Mouse (Mus musculus): Measurements from ENCODE around the gene Carnmt1. TPM values are rescaled to one million over a fixed set of nuclear protein-coding genes. Genes with fewer than 3 reads are reported as not detected.
"Not testable (repeated sequence)": the region's sequence is repeated elsewhere in the genome, so short reads cannot be mapped to it uniquely, and the experiment has no call there.

Carnmt1 gene
- polyA plus RNA-seq, 1 experiment from 2014 or later = 18.4 TPM

- ATAC-seq (ENCODE audit: low FRiP score, low TSS enrichment) (no peak), DNase-seq (ENCODE audit: low spot score) (no peak)
- no peak overlapping the region for H3K4me3 ChIP-seq (ENCODE audit: low read depth, low read length)
- H3K4me2 ChIP-seq (replicated peaks; ENCODE audit: low read depth) = no peak overlapping the region
- no peak for TF ChIP-seq EP300 (optimal IDR thresholded peaks at IDR 0.05)
- no peak for TF ChIP-seq CTCF (IDR thresholded peaks at IDR 0.05; ENCODE audit: low read depth)
- no peaks in the 10 kb centered on the region for H3K27me3 ChIP-seq (ENCODE audit: control insufficient read depth, insufficient read depth, low read length)
- no peaks in the 10 kb centered on the region for H3K9me3 ChIP-seq (ENCODE audit: control insufficient read depth, low read length)
- H3K36me3 ChIP-seq (ENCODE audit: control insufficient read depth, insufficient read depth, low read length) = no peaks in the 10 kb centered on the region
- no peak overlapping the region for H3K9ac ChIP-seq (ENCODE audit: low read length)
- H3K4me1 ChIP-seq (replicated peaks; ENCODE audit: control insufficient read depth, insufficient read depth) = no peaks in the 10 kb centered on the region; the same call in 1 of the 2 replicates
- 87% methylated on average over 6 of the region's 6 CpGs for WGBS
- no peak overlapping the region for H3K27ac ChIP-seq (replicated peaks)
Observed at GRCm38 (mm10) chr19:18710903-18711302, 40.3 kb downstream of the Carnmt1 start.

DNA sequence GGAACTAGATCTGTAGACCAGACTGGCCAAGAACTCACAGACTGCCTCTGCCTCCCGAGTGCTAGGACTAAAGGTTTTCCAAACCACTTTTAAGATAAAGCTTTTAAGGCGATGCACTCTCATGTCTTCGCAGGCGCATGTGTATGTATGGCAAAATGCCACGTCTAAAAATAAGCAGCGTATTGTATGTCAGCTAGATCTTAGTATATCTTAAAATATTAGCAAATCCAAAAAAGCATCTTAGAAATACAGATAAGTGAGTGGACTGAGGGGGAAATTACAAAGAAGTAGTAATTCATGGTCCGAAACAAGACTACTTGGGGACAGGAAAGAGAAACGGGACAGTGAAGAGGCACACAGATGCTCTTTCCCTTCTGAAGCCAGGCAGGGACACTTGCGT is 41.0 kb downstream of the Carnmt1 start:
- peak overlapping the region; percentile 96; the same call in 1 of the 2 replicates for H3K27ac ChIP-seq (replicated peaks)
- no peak overlapping the region for H3K9ac ChIP-seq (ENCODE audit: low read length)
- H3K4me2 ChIP-seq (replicated peaks; ENCODE audit: low read depth) = no peak overlapping the region
- no peaks in the 10 kb centered on the region for H3K9me3 ChIP-seq (ENCODE audit: control insufficient read depth, low read length)
- no peak overlapping the region for H3K4me3 ChIP-seq (ENCODE audit: low read depth, low read length)
- WGBS = 61% methylated on average over 9 of the region's 9 CpGs
- no peaks in the 10 kb centered on the region; the same call in 1 of the 2 replicates for H3K4me1 ChIP-seq (replicated peaks; ENCODE audit: control insufficient read depth, insufficient read depth)
- ATAC-seq (ENCODE audit: low FRiP score, low TSS enrichment) (no peak), DNase-seq (ENCODE audit: low spot score) (no peak)
- H3K27me3 ChIP-seq (ENCODE audit: control insufficient read depth, insufficient read depth, low read length) = no peaks in the 10 kb centered on the region
- no peaks in the 10 kb centered on the region for H3K36me3 ChIP-seq (ENCODE audit: control insufficient read depth, insufficient read depth, low read length)
- TF ChIP-seq CTCF (IDR thresholded peaks at IDR 0.05; ENCODE audit: low read depth) (no peak), EP300 (optimal IDR thresholded peaks at IDR 0.05) (no peak)

DNA sequence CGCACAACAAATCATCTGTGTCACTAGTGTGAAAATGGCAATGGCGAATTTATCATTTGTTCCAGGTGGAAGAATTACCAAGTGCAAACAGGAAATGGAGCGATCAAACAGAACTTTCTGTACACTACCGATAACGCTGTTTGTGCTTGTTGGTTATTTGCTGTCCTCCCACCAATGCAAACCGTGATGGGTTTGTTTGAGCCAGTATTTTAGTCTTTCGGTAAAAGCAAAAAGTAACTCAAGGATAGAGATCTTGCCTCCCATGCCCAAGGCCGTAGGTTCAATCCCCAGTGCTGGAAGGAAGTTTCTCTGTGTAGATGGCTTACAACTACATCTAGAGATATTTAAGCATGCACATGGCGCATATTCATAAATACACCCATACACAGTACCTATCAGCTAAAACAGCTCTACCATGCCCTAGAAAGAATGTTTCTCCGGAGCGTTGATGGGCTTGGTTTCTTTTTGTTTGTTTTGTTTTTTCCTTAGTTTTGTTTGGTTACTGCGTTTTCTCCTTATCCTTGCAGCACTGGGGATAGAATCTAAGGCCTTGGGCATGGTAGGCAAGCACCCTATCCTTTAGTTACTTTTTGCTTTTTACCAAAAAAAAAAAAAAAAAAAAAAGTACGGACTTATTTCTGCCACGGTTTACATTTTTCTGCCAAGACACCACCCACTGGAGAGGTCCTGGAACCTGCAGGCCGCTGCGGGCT is 41.7 kb downstream of the Carnmt1 start:
- ATAC-seq (ENCODE audit: low FRiP score, low TSS enrichment) (no peak), DNase-seq (ENCODE audit: low spot score) (peak; percentile 18)
- peak overlapping the region; percentile 82 for H3K9ac ChIP-seq (ENCODE audit: low read length)
- TF ChIP-seq EP300 (optimal IDR thresholded peaks at IDR 0.05) = no peak
- TF ChIP-seq CTCF (IDR thresholded peaks at IDR 0.05; ENCODE audit: low read depth) = no peak
- peak overlapping the region; percentile 96 for H3K27ac ChIP-seq (replicated peaks)
- no peaks in the 10 kb centered on the region for H3K9me3 ChIP-seq (ENCODE audit: control insufficient read depth, low read length)
- H3K4me2 ChIP-seq (replicated peaks; ENCODE audit: low read depth) = peak overlapping the region; percentile 60
- H3K4me3 ChIP-seq (ENCODE audit: low read depth, low read length) = peak overlapping the region; percentile 75
- 43% methylated on average over 16 of the region's 16 CpGs for whole genome bisulfite sequencing
- H3K4me1 ChIP-seq (replicated peaks; ENCODE audit: control insufficient read depth, insufficient read depth) = no peaks in the 10 kb centered on the region; the same call in 1 of the 2 replicates
- no peaks in the 10 kb centered on the region for H3K27me3 ChIP-seq (ENCODE audit: control insufficient read depth, insufficient read depth, low read length)
- H3K36me3 ChIP-seq (ENCODE audit: control insufficient read depth, insufficient read depth, low read length) = no peaks in the 10 kb centered on the region

DNA sequence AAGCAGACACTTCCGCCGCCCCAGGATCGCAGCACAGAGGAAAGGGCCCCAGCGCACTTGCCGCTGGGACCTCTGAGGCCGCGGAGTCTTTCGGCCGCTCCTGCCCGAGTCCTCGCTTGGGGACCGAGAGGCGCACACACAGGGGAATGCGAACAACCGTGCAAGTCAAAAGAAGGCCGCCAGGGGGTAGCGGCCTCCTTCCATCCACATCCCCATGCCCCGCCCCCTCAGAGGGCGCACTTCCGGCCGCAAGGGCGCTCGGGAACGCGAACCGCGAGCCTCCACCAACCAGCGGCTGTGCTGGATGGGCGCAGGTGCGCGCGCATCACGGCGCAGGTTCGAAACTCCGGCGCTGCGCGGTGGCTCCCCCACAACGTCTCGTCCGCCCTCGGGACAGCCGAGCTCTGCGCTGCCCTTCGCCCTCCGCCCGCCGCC is 42.3 kb downstream of the Carnmt1 start, which contains the start of gene D030056L22Rik:
D030056L22Rik (plus strand) TSS at position 328 of the 435 bp plus-strand sequence.
- Histone ChIP-seq H3K27ac (replicated peaks) (peak within 1 kb of the TSS; percentile 96), H3K9me3 (ENCODE audit: control insufficient read depth, low read length) (no peaks in the 10 kb centered on the region), H3K4me1 (replicated peaks; ENCODE audit: control insufficient read depth, insufficient read depth) (no peaks in the 10 kb centered on the region; the same call in 1 of the 2 replicates), H3K4me2 (replicated peaks; ENCODE audit: low read depth) (peak within 1 kb of the TSS; percentile 88), H3K36me3 (ENCODE audit: control insufficient read depth, insufficient read depth, low read length) (no peaks in the 10 kb centered on the region), H3K9ac (ENCODE audit: low read length) (peak within 1 kb of the TSS; percentile 82), H3K27me3 (ENCODE audit: control insufficient read depth, insufficient read depth, low read length) (no peaks in the 10 kb centered on the region), H3K4me3 (ENCODE audit: low read depth, low read length) (peak within 1 kb of the TSS; percentile 75)
- under 1% methylated on average over 31 of the region's 49 CpGs for WGBS
- TF ChIP-seq CTCF (IDR thresholded peaks at IDR 0.05; ENCODE audit: low read depth) (peak; percentile 84), EP300 (optimal IDR thresholded peaks at IDR 0.05) (peak; percentile 55)
- DNase-seq (ENCODE audit: low spot score) = peak; percentile 99
- ATAC-seq (ENCODE audit: low FRiP score, low TSS enrichment) = peak; percentile 99

DNA sequence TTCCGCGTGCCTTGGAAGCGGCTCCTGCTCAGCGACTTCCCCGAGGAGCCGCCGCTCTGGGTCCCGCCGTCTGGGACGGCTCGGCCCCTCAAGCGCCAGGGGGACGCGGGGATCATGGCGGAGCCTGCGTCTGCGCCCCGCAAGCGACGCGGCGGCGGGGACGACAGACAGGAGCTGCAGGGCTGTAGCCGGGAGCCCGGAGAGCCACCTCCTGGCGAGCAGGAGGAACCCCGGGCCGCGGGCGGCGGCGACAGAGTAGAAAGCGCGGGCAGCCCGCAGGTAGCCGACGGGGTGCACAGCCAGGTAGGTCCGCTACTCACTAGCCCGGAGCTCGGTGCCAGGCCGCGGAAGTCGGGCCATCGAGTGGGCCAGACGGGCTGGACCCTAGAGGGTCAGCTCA is 42.8 kb downstream of the Carnmt1 start:
- Histone ChIP-seq H3K4me3 (ENCODE audit: low read depth, low read length) (peak overlapping the region; percentile 75), H3K4me2 (replicated peaks; ENCODE audit: low read depth) (peak overlapping the region; percentile 88), H3K9ac (ENCODE audit: low read length) (peak overlapping the region; percentile 82), H3K27ac (replicated peaks) (peak overlapping the region; percentile 96)
- not testable (repeated sequence) for H3K27me3 ChIP-seq (ENCODE audit: control insufficient read depth, insufficient read depth, low read length); H3K9me3 ChIP-seq (ENCODE audit: control insufficient read depth, low read length); H3K4me1 ChIP-seq (replicated peaks; ENCODE audit: control insufficient read depth, insufficient read depth); H3K36me3 ChIP-seq (ENCODE audit: control insufficient read depth, insufficient read depth, low read length)
- WGBS = 1% methylated on average over 37 of the region's 46 CpGs
- DNase-seq (ENCODE audit: low spot score) (peak; percentile 71), ATAC-seq (ENCODE audit: low FRiP score, low TSS enrichment) (peak; percentile 68)
- TF ChIP-seq CTCF (IDR thresholded peaks at IDR 0.05; ENCODE audit: low read depth) = peak; percentile 46

GRCm38 (mm10) chr19:18716374-18716773 is 45.8 kb downstream of the Carnmt1 start:
- Histone ChIP-seq H3K4me2 (replicated peaks; ENCODE audit: low read depth) (no peak overlapping the region), H3K36me3 (ENCODE audit: control insufficient read depth, insufficient read depth, low read length) (0 out of 2 replicates have a peak, but pooled peaks cover 2% of the 10 kb centered on the region), H3K27me3 (ENCODE audit: control insufficient read depth, insufficient read depth, low read length) (no peaks in the 10 kb centered on the region), H3K9me3 (ENCODE audit: control insufficient read depth, low read length) (no peaks in the 10 kb centered on the region), H3K4me3 (ENCODE audit: low read depth, low read length) (no peak overlapping the region), H3K9ac (ENCODE audit: low read length) (no peak overlapping the region), H3K27ac (replicated peaks) (no peak overlapping the region), H3K4me1 (replicated peaks; ENCODE audit: control insufficient read depth, insufficient read depth) (no peaks in the 10 kb centered on the region; the same call in 1 of the 2 replicates)
- TF ChIP-seq CTCF (IDR thresholded peaks at IDR 0.05; ENCODE audit: low read depth) (peak; percentile 89), EP300 (optimal IDR thresholded peaks at IDR 0.05) (no peak)
- 21% methylated on average over 1 of the region's 1 CpGs for WGBS
- DNase-seq (ENCODE audit: low spot score) (peak; percentile 68), ATAC-seq (ENCODE audit: low FRiP score, low TSS enrichment) (no peak)
